Mouse (Mus musculus) kidney, postnatal 10 days (tissue): ENCODE results near the gene Gm11060.

Source experiments
- DNase-seq: peaks from one replicate; pipeline ENCODE4 v3.0.0; 2021; ENCODE audit warnings: mixed read lengths

Gene Gm11060

DNA sequence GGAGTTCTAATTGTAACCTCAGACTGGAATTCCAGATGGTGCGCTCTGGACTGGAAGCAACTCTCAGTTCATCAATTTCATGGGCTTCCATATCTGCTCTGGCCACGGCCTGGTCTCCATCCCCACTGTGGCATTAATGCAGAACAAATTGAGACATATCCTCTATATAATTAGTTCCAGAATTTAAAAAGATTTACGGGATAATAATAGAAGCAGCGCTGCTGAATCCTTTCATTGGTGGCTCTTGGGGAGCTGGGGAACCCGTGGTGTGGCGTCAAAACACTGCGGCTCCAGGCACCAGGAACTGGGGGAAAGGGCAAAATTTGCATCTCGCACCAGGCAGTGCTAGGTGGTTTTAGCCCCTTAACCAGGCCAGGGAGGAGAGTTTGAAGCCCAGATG, 30.4 kb downstream of the Gm11060 start:
- DNase-seq, result no peak

DNA sequence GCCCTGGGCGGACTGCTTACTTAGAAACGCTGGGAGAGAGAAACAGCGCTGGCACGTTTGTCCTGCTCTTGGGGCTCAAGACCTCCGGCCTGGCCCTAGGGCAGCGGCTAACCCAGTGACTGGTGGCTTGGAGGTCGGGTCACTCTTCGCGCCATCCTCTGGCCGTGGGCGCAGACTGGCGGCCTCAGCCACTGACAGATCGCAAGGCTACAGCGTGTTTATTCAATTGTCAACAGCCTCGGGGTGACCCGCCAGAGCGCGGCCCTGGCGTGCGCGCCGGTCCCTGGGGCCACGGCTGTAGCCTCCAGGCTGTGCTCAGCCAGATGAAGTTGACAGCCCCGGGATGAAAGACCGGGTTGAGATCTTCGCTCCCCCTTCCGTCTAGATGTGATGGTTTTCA, 31.1 kb downstream of the Gm11060 start:
- peak; percentile 53 for DNase-seq

DNA sequence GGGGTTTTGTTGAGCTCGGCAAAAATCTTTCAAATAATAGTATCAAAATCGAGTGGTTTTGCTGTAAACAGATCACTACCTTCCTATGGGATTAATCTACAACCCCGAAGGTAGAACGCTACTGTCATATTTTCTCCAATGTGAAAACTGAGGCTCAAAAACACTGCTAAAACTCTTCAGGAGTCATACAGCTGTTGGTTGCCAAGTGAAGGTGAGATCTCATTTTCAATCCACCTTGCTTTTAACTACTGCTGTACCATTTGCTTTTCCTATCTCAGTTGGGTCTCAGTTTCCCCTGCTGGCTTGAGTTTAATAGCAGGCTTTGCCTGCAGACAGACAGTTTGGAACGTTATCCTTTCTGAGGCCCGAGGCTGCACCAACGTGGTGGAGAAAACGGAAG, 31.6 kb downstream of the Gm11060 start:
- DNase-seq, result no peak

DNA sequence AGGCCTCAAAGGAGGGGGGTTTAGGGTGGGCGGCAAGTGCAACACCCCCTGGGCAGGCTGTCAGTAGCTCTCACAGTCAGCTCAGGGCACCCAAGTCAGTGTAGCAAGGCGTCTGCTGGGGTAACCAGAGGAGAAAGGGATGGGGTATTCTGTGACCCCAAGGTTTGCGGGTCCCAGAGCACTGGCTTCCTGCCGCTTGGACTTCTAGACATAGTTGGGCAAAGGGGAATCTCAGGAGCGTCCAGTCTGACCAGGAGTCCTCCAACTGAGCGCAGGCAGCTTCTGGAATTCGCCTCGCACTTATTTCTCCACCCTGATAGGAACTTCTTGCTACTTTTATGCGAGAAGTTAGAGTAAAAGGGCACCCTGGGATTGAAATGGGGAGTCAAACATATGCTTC, 32.1 kb downstream of the Gm11060 start:
- DNase-seq, result no peak

DNA sequence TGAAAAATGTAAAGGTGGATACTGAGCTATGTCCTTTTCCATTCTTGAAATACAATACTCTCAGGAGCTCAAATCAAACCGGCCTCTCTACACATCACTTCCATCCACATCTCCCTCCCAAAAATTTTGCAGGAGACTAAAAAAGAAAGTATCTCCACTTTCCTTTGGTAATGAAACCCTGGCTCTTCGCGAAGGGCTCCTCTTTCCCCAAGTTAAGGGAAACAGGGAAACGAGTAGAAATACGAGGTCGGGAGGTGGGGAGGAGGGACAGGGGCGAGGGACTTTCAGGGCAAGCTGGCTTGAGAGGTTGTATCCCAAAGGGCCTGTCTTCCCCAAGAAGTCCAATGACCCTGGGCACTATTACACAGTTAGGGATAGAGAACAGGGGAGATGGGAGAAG, 32.6 kb downstream of the Gm11060 start:
- DNase-seq, result no peak

DNA sequence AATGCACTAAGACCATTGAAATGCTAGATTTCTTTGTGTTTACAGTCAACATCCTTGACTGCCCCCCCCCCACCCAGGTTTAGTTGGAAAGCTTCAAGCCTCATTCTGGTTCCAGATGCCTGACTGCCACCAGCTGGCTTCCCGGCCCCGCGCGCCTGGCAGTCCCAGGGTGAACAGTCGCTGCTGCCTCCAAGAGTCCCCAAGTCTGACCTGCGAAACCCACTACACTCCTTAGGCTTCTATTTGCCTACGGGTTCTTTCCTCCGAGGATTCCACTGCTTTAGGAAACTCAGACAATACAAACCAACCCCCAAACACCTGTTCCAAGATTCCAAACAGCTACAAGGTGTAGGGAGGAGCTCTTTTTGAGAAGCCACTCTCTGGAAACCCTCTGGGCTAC, 33.4 kb downstream of the Gm11060 start:
- DNase-seq, result peak; percentile 27

DNA sequence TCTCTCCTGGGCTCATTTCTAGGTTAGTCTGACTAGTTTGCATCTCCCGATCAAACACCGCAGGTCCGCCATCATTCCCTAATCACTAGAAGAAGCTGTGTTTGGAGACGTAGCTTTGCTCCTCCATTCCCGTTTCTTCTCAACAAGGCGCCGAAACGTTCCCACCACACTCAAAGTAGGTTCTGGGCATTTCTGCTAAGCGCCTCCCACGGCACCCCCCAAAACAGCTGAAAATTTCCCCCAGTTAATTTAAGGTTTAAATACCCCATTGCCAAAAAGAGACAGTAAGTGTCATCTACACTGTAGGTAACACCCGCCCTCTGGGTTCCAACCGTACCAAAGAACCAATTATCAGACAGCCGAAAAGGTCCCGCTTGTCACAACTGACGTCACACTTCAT, 33.8 kb downstream of the Gm11060 start:
- DNase-seq, result no peak

DNA sequence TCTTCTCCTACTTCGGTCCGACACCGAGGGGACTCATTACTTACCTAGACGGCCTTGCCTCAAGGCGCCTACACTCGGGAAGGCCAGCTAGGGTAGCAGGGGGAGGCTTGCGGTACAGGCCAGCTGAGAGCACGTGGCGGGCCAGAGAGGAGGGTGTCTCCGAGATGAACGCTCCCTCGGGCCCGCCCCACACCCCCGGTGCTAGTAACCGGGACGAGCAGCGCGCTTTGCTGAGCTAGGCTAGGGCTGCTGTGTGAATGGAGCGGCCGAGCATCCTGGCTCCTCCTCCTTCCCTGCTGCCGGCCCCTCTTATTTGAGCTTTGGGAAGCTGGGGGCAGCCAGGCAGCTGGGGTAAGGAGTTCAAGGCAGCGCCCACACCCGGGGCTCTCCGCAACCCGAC, 34.5 kb downstream of the Gm11060 start, which contains the start of gene Wt1:
Wt1 (plus strand) TSS at position 251 of the 400 bp plus-strand sequence.
- DNase-seq, result peak; percentile 83

DNA sequence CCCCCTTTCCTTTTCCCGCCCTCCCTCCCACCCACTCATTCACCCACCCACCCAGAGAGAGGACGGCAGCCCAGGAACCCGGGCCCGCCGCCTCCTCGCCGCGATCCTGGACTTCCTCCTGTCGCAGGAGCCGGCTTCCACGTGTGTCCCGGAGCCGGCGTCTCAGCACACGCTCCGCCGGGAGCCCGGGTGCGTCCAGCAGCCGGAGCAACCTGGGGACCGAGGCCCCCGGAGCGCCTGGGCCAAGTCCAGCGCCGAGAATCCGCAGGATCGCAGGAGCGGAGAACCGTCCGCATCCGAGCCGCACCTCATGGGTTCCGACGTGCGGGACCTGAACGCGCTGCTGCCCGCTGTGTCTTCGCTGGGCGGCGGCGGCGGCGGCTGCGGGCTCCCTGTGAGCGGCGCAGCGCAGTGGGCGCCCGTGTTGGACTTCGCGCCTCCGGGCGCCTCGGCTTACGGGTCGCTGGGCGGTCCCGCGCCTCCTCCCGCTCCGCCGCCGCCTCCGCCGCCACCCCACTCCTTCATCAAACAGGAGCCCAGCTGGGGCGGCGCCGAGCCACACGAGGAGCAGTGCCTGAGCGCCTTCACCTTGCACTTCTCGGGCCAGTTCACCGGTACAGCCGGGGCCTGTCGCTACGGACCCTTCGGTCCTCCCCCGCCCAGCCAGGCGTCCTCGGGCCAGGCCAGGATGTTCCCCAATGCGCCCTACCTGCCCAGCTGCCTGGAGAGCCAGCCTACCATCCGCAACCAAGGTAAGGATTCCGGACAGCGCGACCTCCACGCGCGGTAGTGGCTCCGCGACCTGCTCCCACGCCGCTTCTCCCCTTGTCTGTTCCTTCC, 35.1 kb downstream of the Gm11060 start:
- peak; percentile 53 for DNase-seq

DNA sequence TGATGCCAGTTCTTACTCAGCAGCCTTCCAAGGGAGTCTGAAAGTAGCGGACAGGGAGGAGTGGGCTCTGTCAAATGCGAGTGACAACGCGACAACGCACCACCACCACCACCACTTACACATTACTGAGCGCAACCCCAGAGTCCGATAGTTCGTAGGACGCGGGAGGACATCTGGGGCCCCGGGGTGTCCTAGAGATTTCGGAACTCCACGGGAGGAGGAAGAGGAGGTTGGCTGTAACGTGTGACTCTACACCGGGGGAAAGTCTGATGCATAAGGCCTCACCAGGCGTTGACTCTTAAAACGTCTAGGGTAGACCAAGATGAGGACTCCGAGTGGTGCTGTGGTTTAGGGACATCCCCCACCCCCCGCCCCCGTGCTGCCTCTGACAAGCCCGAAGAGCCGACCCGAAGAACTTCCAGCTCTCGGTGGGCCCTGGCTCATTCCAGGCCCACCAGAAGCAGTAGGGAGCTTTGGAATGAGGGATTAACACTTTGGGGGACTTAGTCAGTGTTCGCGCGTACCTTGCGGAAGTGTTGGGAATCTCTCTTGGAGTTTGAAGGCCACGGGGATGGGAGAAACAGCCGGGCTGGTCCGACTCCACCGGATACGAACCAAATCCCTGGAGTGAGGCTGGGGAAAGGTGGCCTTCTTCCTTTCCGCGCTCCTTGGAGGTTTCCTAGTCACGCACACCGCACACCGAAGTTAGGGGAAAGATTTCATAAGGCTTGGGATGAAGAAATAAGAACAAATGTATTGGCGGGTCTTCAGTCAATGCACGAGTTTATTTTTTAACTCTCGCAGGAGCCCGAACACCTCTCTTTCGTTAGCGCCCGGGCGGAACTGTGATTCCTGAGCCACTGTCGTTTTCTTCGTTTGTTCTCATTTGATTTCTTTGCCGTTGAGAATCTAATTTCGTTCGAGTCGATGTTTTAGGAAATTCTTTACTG, 36.0 kb downstream of the Gm11060 start:
- DNase-seq, result peak; percentile 39

DNA sequence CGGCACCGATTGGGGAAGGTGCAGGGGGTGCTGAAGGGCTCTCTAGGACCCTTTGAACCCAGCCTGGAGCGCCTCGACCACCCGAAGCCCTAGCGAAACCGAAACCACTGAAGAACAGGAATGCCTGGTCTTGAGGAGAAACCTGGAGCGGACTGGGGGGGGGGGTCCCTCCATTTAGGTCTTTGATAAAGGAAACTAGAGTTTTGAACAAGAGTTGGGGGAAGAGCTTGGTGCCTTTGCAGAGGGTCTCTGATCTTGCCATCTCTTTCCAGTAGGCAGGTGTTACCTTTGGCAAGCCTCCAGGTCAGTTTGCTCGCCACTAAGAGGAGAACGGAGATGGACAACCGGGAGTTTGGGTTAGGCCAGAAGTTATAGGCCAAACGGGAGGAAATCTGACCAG, 36.7 kb downstream of the Gm11060 start:
- no peak for DNase-seq

DNA sequence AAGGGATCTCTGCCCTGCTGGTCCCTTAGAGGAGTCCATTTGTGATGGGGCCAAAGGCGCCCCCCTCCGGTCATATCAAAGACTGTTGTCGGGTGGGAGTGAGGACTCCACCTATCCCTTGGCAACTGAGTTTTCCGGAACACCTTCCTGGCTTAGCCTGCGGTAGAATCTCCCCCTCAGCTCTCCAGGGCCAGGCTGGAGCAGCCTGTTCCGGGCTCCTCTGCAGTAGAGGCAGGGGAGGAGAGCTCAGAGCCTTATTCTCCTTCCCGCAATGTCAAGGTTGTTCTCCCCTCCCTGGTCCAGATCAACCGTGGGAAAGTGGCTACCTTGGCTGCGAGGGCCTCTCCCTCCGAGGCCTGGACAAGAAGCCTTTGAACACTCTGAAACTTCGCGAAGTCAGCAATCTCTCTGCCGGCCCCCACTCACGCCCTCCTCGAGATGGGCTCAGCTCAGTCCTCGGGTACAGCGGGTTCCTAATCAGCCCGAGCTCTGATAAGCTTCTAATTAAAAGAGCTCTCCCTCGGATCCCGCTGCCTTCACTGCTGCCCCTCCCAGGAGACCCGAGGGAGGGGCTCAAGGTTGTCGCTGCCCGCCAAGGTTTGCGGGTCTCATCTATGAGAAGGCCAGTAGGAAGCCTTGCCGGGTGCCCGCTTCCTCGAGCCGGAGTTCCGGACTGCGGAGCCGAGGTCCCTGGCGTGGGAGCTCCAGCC, 38.7 kb downstream of the Gm11060 start:
- peak; percentile 48 for DNase-seq

DNA sequence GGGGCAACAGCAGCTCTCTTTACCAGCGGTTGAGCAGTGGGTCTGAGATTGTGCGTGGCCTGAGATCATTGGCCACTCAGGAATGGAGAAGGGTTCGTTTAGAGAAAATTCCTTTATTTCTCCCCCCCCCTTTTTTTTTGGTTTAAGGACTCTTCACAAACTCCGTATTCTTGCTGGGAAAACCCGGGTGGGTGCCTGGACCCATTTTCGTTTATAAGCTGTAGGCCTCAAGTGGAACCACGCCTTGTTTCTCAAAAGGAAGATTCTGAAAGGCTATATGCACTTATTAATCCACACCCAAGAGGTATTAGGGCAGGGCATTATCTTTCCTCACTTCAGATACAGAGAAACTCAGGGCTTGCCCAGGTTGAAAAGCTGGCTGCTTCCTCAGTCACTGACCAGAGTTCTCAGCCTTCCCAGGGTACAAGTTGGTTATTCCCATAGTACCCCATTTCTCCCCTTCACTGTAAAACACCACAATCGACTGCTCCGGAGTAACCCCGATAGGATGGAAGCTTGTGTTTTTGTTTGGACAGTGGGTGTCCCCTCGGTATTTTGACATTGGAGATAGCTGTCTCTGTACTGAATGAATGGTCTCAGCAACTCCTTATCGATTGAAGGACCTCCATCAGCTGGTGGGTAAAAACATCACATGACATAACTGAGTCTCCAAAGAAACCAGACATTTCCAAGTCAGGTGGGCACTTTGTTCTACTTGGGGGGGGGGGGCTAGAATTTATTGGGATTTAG, 39.4 kb downstream of the Gm11060 start:
- no peak for DNase-seq

DNA sequence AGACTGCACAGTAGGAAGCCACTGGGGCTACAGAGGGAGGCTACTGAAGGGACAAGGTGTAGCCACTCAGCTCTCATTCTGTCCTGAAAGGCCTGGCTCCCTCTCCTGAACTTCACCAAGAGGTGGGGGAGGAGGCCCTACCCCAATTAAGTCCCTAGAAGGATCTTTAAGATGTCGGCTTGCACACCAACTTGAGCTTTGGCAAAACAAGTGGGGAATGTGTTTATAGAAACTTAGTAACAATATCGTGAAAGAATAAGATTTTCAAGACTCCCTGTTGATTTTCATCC, 39.9 kb downstream of the Gm11060 start:
- no peak for DNase-seq

DNA sequence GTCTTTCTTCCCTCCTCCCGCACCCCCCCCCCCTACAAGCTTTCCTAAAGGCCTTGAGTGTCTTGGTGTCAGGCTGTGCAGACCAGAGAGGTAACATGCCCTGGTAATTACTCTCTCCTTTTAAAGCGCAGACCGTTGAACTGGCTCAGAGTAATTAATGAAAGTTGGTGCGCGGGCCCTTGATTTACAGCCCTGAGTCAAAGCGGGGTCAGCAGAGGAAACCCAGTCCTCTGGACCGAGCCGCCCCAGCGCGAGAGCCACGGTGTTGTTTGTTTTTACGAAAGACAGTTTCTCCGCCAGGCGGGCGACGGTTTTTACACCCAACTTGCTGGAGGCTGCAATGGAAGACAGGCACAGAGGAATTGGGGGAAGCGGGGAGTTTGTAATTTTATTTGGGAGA, 40.5 kb downstream of the Gm11060 start:
- DNase-seq, result peak; percentile 63

DNA sequence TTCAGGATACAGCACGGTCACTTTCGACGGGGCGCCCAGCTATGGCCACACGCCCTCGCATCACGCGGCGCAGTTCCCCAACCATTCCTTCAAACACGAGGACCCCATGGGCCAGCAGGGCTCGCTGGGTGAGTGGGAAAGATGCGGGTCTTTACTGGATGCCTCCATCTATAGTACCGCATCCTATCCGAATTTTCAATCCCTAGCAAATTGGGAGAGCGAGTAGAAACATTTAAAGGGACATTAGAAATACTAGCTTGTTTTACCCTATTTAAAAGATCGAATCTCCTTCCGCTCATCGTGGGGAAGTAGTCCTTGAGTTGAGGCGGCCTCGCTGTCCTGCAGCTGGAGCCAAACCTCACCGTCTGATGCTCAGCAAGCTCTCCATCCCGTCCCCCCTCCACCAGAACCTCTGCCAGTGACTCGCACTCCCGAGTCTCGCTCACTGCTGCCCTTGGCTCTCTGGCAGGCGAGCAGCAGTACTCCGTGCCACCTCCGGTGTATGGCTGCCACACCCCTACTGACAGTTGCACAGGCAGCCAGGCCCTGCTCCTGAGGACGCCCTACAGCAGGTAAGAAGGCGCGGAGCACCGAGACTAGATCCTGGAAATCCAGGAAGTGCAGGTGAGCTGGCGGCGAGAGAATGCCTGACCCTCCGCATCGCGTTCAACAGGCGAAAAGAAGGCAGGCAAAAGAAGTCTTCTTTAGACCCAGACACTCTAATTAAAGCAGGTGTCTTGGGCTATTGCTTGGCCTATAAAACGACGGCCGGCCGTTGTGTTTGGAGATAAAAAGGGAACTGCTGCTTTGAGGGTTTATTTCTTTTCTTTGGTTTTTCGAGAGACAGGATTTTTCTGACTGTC, 41.3 kb downstream of the Gm11060 start:
- DNase-seq, result peak; percentile 16

DNA sequence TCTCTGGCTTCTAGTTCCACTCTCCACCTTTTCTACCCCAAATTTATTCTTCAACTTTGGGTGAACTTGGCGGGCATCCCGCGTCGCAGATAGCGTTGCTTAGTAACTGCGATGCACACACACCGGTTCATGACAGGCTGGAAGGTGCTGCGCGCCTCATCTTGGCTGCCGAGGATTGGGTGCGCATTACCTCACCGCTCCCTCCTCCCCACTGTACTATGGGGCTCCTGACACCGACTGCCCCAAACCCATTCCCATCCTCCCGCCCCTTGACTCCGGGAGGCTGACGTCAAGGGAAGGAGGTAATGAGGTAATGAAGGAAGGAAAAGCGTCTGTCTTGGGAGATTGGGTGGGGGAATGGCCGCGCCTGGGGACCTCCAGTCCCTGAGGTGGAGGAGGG, 42.5 kb downstream of the Gm11060 start:
- no peak for DNase-seq

DNA sequence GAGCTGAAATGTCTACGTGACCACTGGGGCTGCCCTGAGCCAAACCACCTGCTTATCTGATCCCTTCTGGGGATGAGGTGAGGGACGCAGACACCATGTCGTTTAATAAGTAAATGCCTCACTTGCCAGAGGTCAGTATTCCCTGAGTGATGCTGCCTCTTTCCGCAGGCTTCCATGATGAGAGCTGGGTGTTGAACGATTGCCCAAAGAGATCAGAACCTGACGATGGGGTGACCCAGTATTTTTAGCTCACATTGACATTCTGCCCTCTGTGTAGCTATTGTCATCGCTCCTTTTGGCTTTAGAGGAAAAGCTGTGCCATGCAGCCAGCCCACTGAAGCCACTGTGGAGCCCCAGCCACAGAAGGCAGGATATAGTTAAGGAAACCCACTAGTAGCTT, 47.7 kb downstream of the Gm11060 start:
- DNase-seq, result no peak

DNA sequence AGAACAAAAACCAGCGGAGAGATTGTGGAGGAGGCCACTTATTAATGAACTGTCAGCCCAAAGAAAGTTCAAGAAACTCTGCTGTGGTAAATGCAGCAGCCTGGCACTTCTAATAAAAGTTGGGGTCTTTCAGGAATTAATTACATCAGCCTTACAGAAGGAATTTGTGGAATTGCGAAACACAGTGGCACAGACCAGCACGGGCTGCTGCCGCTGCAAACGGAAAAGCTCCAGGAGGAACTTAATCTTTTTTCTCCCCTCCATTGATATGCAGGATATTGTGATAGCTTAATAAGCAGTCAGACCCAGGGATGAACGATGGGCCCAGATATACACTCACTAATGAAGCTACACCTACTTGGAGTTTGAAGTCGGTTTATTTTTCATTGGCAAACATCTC, 49.6 kb downstream of the Gm11060 start:
- DNase-seq, result no peak
